ENCODE assay signal across 16 mouse cellular contexts in genomic region chr4:41622071-41622470, GRCm38 (mm10). TPM values are rescaled to one million over a fixed set of nuclear protein-coding genes. Genes with fewer than 3 reads are reported as not detected.
"Had no signal": no experiment of that assay in that cellular context is flagged by ENCODE, and none has a peak within 500 bp of the region (broad histone marks: within the 10 kb centered on the region; RNA-seq: fewer than 3 reads in every experiment).

No protein-coding gene starts in this region.

- DNase-seq: lung, adult 18-20 months; lung, embryonic 14.5 days; lung, postnatal 10 days; lung, postnatal 4 days; midbrain, embryonic 14.5 days; retina, postnatal 1 day; right cerebral cortex, adult 18-20 months; right cerebral cortex, postnatal 25 days; right cerebral cortex, postnatal 4 days; spleen, adult 18-20 months; thymus, adult 18-20 months; thymus, postnatal 14 days; thymus, postnatal 36 days had no signal

- ATAC-seq: midbrain, embryonic 16.5 days had no signal

RNA-seq across cellular contexts. Expression of gene Enho, which starts 18.1 kb away (rescaled TPM):
- total RNA-seq: megakaryocyte, adult 5-6 weeks; megakaryocyte-erythroid progenitor cell, adult 5-6 weeks had no signal

RNA-seq across cellular contexts. Expression of gene Dnaic1, which starts 52.5 kb away (rescaled TPM):
- total RNA-seq: megakaryocyte, adult 5-6 weeks; megakaryocyte-erythroid progenitor cell, adult 5-6 weeks had no signal
